Mouse (Mus musculus) urinary bladder, postnatal 4 days (tissue): ENCODE measurements around the gene Inhbc.
"Not testable (repeated sequence)": the region's sequence is repeated elsewhere in the genome, so short reads cannot be mapped to it uniquely, and the experiment has no call there.

Experiments
- DNase-seq, 2 experiments: peaks; one replicate each; pipeline ENCODE4 v3.0.0; 2021 to 2022; ENCODE audit warnings: low spot score in 2 of 2

Gene Inhbc

GRCm38 (mm10) chr10:127326017-127326801, 44.0 kb downstream of the Inhbc start:
- no peak for DNase-seq

GRCm38 (mm10) chr10:127325454-127326016, 44.7 kb downstream of the Inhbc start:
- DNase-seq = no peak

GRCm38 (mm10) chr10:127324495-127324894, 45.7 kb downstream of the Inhbc start:
- DNase-seq = no peak

- DNase-seq = no peak
Observed at GRCm38 (mm10) chr10:127323131-127323855, 46.9 kb downstream of the Inhbc start.

GRCm38 (mm10) chr10:127322669-127323068, 47.6 kb downstream of the Inhbc start:
- no peak for DNase-seq

GRCm38 (mm10) chr10:127322178-127322577, 48.1 kb downstream of the Inhbc start:
- no peak for DNase-seq

GRCm38 (mm10) chr10:127321621-127322020, 48.6 kb downstream of the Inhbc start, which contains the start of gene Arhgap9:
TSS of gene Arhgap9 (plus strand) at chr10:127321964.
- DNase-seq = no peak

- no peak for DNase-seq
Observed at GRCm38 (mm10) chr10:127319969-127320368, 50.3 kb downstream of the Inhbc start.

- no peak for DNase-seq
Observed at GRCm38 (mm10) chr10:127318009-127318408, 52.2 kb downstream of the Inhbc start.

GRCm38 (mm10) chr10:127317277-127317676, 53.0 kb downstream of the Inhbc start:
- DNase-seq = no peak

- not testable (repeated sequence) for DNase-seq
Observed at GRCm38 (mm10) chr10:127314950-127315349, 55.3 kb downstream of the Inhbc start.

GRCm38 (mm10) chr10:127313516-127313915, 56.7 kb downstream of the Inhbc start:
- DNase-seq = not testable (repeated sequence)

GRCm38 (mm10) chr10:127312858-127313257, 57.4 kb downstream of the Inhbc start:
- no peak for DNase-seq

- DNase-seq = peak; percentile 65 to 77
Observed at GRCm38 (mm10) chr10:127312356-127312676, 57.9 kb downstream of the Inhbc start.

- peak; percentile 89 to 93 for DNase-seq
Observed at GRCm38 (mm10) chr10:127311476-127312355, 58.5 kb downstream of the Inhbc start, which contains the start of gene Mars. TSS of gene Mars (minus strand) at chr10:127311786.

- DNase-seq = no peak
Observed at GRCm38 (mm10) chr10:127310523-127311475, 59.4 kb downstream of the Inhbc start.

GRCm38 (mm10) chr10:127309167-127309566, 61.1 kb downstream of the Inhbc start:
- DNase-seq = not testable (repeated sequence)
